Mouse (Mus musculus): ENCODE results near the gene Nanos3. TPM values are rescaled to one million over a fixed set of nuclear protein-coding genes. Genes with fewer than 3 reads are reported as not detected.
A peak's percentile ranks its signal among the peaks of the same experiment; 100 is the strongest.

Gene Nanos3
- polyA plus RNA-seq, 1 experiment from 2014 or later, result 5.6 TPM

DNA sequence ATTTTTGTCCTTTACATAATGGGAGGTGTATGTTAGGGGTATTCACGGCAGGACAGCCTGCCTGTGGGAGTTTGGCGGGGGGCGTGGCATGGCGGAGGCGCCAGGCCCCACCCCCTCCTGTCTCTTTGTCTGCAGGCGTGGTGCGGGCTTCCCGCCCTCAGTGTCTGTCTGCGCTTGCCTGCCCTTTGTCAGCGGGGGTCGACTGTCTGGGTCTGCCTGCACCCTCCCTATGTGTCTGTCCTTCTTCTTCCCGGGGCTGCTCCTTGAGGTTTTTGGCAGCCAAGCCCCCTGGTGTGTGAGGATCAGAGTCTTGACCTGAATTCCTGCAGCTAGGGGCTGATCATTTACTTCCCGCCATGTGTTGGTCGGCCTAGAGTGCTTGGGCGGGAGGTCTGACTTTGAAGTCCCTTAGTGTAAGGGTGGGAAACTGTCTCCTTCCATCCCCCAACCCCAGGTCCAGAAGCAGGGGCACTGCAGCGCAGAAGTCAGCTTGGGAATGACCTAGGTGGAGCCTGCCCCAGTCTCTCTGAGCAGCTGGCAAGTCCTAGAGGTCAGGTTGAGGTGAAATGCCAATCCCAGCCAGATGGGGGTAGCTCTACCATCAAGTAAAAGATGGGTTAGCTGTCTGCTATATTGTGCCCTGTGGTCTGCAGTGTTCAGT is 4.4 kb downstream of the Nanos3 start:
- peak; percentile 85 for ATAC-seq (ENCODE audit: low FRiP score)
- Histone ChIP-seq H3K27ac (ENCODE audit: low read depth, low read length) (peak overlapping the region; percentile 96), H3K4me2 (replicated peaks; ENCODE audit: low read depth, low read length) (peak overlapping the region; percentile 79), H3K4me3 (ENCODE audit: low read depth, low read length) (peak overlapping the region; percentile 18), H3K9ac (ENCODE audit: low read depth, low read length) (peak overlapping the region; percentile 79), H3K4me1 (replicated peaks; ENCODE audit: control insufficient read depth, insufficient read depth, low read length) (peaks cover 22% of the 10 kb centered on the region; the same call in 1 of the 2 replicates), H3K36me3 (ENCODE audit: control insufficient read depth, insufficient read depth, low read length) (no peaks in the 10 kb centered on the region; the same call in 1 of the 2 replicates), H3K27me3 (ENCODE audit: control insufficient read depth, insufficient read depth, low read length) (no peaks in the 10 kb centered on the region), H3K9me3 (ENCODE audit: control insufficient read depth, low read length) (no peaks in the 10 kb centered on the region)
- 0% methylated on average over 16 of the region's 16 CpGs for WGBS
- peak; percentile 86 for DNase-seq (ENCODE audit: low spot score)

DNA sequence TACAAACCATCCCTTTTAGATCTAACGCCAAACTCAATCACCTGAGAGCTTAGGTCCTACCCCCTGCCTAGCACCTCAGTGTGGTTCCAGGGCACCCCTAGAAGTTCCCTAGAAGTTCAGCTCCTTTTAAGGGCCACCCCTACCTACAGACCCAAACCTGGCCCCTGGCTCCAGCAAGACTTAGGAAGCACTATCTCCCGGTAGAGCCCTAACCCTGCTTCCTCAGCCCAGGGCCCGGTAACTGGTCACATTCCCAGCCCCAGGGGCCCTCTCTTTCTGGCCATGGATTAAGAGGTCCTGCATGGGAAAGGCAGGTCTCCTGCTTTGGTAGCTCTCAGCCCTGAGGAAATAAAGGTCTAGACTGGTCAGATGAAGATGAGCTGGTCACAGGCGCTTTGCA is 5.1 kb downstream of the Nanos3 start:
- Histone ChIP-seq H3K4me1 (replicated peaks; ENCODE audit: control insufficient read depth, insufficient read depth, low read length) (peaks cover 22% of the 10 kb centered on the region; the same call in 1 of the 2 replicates), H3K9ac (ENCODE audit: low read depth, low read length) (peak overlapping the region; percentile 79)
- no peak; the same call in 1 of the 2 replicates for ATAC-seq (ENCODE audit: low FRiP score)

DNA sequence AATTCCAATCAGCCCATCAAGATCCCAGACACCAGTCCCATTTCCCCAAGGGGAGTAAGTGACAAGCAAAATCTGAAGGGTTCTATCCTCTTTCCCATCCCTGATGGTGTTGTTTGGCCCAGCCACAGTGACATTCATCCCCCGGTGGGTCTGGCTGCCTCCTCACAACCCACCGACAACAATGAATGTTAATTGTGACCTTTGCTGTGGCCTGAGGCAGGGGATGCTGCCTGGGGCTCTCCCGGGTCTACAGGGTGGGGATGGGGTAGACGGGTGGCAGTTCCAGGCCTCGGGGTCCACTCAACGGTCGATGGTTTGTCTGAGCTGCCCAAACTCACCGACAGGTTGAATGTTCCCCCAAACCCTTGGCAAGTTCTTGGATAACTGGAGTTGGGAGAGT is 6.4 kb downstream of the Nanos3 start:
- ATAC-seq (ENCODE audit: low FRiP score), result no peak
- Histone ChIP-seq H3K36me3 (ENCODE audit: control insufficient read depth, insufficient read depth, low read length) (peaks cover 9% of the 10 kb centered on the region; the same call in 1 of the 2 replicates), H3K4me1 (replicated peaks; ENCODE audit: control insufficient read depth, insufficient read depth, low read length) (peaks cover 22% of the 10 kb centered on the region; the same call in 1 of the 2 replicates), H3K9ac (ENCODE audit: low read depth, low read length) (no peak overlapping the region), H3K27me3 (ENCODE audit: control insufficient read depth, insufficient read depth, low read length) (no peaks in the 10 kb centered on the region), H3K4me3 (ENCODE audit: low read depth, low read length) (no peak overlapping the region), H3K27ac (ENCODE audit: low read depth, low read length) (no peak overlapping the region), H3K4me2 (replicated peaks; ENCODE audit: low read depth, low read length) (no peak overlapping the region), H3K9me3 (ENCODE audit: control insufficient read depth, low read length) (no peaks in the 10 kb centered on the region)
- 68% methylated on average over 8 of the region's 8 CpGs for WGBS
- no peak for DNase-seq (ENCODE audit: low spot score)

More for the DNA sequence above, 5.1 kb downstream of the Nanos3 start:
- H3K27ac ChIP-seq (ENCODE audit: low read depth, low read length), result peak overlapping the region; percentile 96
- DNase-seq (ENCODE audit: low spot score), result no peak
- H3K4me2 ChIP-seq (replicated peaks; ENCODE audit: low read depth, low read length), result peak overlapping the region; percentile 79
- H3K36me3 ChIP-seq (ENCODE audit: control insufficient read depth, insufficient read depth, low read length), result peaks cover 3% of the 10 kb centered on the region; the same call in 1 of the 2 replicates
- no peaks in the 10 kb centered on the region for H3K27me3 ChIP-seq (ENCODE audit: control insufficient read depth, insufficient read depth, low read length)
- WGBS, result 11% methylated on average over 4 of the region's 4 CpGs
- no peaks in the 10 kb centered on the region for H3K9me3 ChIP-seq (ENCODE audit: control insufficient read depth, low read length)
- peak overlapping the region; percentile 18 for H3K4me3 ChIP-seq (ENCODE audit: low read depth, low read length)

DNA sequence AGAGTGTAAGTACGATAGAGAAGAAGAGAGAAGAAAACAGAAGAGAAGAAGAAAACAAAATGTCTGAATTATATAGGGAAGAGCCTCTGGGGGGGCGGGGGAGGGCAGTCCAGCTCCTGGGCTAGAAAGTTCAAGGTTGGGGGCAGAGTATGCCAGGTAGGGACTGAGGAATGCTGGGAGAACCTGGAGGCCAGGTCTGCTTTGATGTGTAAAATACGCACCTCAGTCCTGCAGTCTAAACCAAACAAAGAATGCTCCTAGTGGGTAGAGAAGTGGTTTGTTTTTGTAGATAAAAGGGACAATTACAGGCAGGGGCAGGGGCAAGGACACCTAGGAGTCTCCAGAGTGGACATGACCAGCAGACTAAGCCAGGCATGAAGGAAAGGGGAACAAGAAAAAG is 7.6 kb downstream of the Nanos3 start:
- Histone ChIP-seq H3K4me1 (replicated peaks; ENCODE audit: control insufficient read depth, insufficient read depth, low read length) (peaks cover 21% of the 10 kb centered on the region; the same call in 1 of the 2 replicates), H3K4me2 (replicated peaks; ENCODE audit: low read depth, low read length) (no peak overlapping the region), H3K36me3 (ENCODE audit: control insufficient read depth, insufficient read depth, low read length) (peaks cover 16% of the 10 kb centered on the region), H3K9ac (ENCODE audit: low read depth, low read length) (no peak overlapping the region), H3K9me3 (ENCODE audit: control insufficient read depth, low read length) (no peaks in the 10 kb centered on the region), H3K4me3 (ENCODE audit: low read depth, low read length) (no peak overlapping the region), H3K27me3 (ENCODE audit: control insufficient read depth, insufficient read depth, low read length) (no peaks in the 10 kb centered on the region), H3K27ac (ENCODE audit: low read depth, low read length) (no peak overlapping the region)
- ATAC-seq (ENCODE audit: low FRiP score) (no peak), DNase-seq (ENCODE audit: low spot score) (no peak)
- 81% methylated on average over 3 of the region's 3 CpGs for WGBS

DNA sequence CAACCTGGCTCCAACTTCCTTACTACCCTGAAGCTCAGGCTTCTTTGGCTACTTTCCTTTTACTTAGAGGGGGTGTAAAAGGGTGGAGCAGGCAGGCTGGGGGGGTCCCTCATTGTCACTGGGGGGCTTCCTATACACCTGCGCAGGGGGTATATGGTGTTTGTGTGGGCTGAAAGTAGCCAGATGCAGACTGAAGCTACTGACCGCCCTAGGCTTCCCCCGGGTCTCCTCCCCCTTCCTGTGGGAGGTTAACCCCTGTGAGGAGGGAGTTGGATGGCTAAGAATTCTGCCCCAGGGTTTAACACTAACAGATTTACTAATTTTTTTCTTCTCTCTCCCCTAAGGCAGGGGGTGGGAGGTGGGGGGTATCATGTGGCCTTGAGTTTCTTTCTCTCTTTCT is 8.5 kb downstream of the Nanos3 start:
- ATAC-seq (ENCODE audit: low FRiP score) (no peak), DNase-seq (ENCODE audit: low spot score) (no peak)
- Histone ChIP-seq H3K4me1 (replicated peaks; ENCODE audit: control insufficient read depth, insufficient read depth, low read length) (peaks cover 19% of the 10 kb centered on the region; the same call in 1 of the 2 replicates), H3K9me3 (ENCODE audit: control insufficient read depth, low read length) (no peaks in the 10 kb centered on the region), H3K9ac (ENCODE audit: low read depth, low read length) (no peak overlapping the region), H3K36me3 (ENCODE audit: control insufficient read depth, insufficient read depth, low read length) (peaks cover 16% of the 10 kb centered on the region), H3K4me3 (ENCODE audit: low read depth, low read length) (no peak overlapping the region), H3K27me3 (ENCODE audit: control insufficient read depth, insufficient read depth, low read length) (no peaks in the 10 kb centered on the region), H3K4me2 (replicated peaks; ENCODE audit: low read depth, low read length) (no peak overlapping the region), H3K27ac (ENCODE audit: low read depth, low read length) (no peak overlapping the region)
- 51% methylated on average over 3 of the region's 3 CpGs for WGBS

DNA sequence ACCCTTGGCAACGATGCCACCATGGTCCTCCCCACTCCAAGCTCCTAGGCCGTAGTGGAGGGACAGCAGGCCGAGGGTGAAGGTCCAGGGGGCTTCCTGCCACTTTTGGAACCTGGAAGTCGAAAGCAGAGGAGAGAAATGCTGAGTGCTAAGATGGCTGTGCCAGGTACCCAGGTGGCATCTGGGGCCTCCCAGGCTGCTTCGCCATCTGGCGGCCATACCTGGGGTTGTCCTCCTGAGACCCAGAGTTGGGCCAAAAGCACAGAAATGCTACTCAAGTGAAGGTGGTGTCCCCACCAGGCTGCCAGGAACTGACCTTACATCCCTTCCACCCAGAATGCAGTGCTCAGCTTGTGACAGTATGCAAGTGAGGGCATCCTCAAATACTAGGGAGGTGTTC is 11.2 kb downstream of the Nanos3 start:
- WGBS, result 83% methylated on average over 6 of the region's 6 CpGs
- H3K4me3 ChIP-seq (ENCODE audit: low read depth, low read length), result no peak overlapping the region
- no peaks in the 10 kb centered on the region for H3K4me1 ChIP-seq (replicated peaks; ENCODE audit: control insufficient read depth, insufficient read depth, low read length)
- DNase-seq (ENCODE audit: low spot score), result no peak
- no peaks in the 10 kb centered on the region for H3K9me3 ChIP-seq (ENCODE audit: control insufficient read depth, low read length)
- H3K27ac ChIP-seq (ENCODE audit: low read depth, low read length), result no peak overlapping the region
- H3K36me3 ChIP-seq (ENCODE audit: control insufficient read depth, insufficient read depth, low read length), result peaks cover 18% of the 10 kb centered on the region
- no peak overlapping the region for H3K4me2 ChIP-seq (replicated peaks; ENCODE audit: low read depth, low read length)
- H3K27me3 ChIP-seq (ENCODE audit: control insufficient read depth, insufficient read depth, low read length), result no peaks in the 10 kb centered on the region
- H3K9ac ChIP-seq (ENCODE audit: low read depth, low read length), result no peak overlapping the region
- no peak for ATAC-seq (ENCODE audit: low FRiP score)

DNA sequence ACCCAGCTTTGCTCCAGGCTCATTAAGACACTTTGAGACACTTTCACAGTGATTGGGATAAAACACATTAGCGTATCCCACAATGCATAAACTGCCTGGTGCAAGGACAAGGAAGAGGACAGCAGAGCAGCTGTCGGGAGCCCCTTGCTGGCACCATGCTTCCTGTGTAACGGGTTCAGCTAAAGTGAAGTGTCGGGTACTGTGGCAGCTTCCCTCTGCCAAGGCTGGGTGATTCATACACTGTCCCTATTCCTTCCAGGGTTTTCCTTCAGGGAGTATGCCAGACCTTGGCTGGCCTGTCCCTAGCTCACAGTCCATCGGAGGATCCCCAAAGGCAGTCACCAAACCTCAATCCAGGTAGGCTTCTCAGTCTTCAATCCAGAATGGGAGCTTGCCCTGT is 14.9 kb downstream of the Nanos3 start:
- Histone ChIP-seq H3K27me3 (ENCODE audit: control insufficient read depth, insufficient read depth, low read length) (no peaks in the 10 kb centered on the region), H3K9me3 (ENCODE audit: control insufficient read depth, low read length) (no peaks in the 10 kb centered on the region), H3K4me3 (ENCODE audit: low read depth, low read length) (no peak overlapping the region), H3K4me1 (replicated peaks; ENCODE audit: control insufficient read depth, insufficient read depth, low read length) (no peaks in the 10 kb centered on the region), H3K4me2 (replicated peaks; ENCODE audit: low read depth, low read length) (no peak overlapping the region), H3K9ac (ENCODE audit: low read depth, low read length) (no peak overlapping the region), H3K36me3 (ENCODE audit: control insufficient read depth, insufficient read depth, low read length) (peaks cover 17% of the 10 kb centered on the region), H3K27ac (ENCODE audit: low read depth, low read length) (no peak overlapping the region)
- ATAC-seq (ENCODE audit: low FRiP score) (no peak), DNase-seq (ENCODE audit: low spot score) (no peak)
- WGBS, result 93% methylated on average over 5 of the region's 5 CpGs

DNA sequence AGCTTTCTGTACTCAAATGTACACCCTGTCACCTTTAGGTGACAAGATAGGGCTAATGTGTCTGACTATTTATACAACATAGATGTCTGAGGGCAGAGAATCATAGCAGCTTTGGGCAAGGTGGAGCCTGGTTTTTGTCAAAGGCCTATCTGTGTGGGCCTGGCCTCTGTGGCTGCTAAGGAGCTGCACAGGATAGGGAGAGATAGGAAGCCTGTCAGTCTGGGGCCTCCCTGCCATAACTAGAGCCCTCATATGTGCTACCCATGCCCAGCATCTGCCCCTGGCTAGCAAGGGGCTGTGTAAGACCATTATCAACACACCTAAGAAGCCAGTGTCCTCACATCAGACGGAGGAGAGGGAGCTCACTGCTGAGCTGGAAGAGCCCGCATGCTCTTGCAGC is 17.3 kb downstream of the Nanos3 start:
- Histone ChIP-seq H3K4me1 (replicated peaks; ENCODE audit: control insufficient read depth, insufficient read depth, low read length) (no peaks in the 10 kb centered on the region), H3K9ac (ENCODE audit: low read depth, low read length) (no peak overlapping the region), H3K9me3 (ENCODE audit: control insufficient read depth, low read length) (no peaks in the 10 kb centered on the region), H3K27ac (ENCODE audit: low read depth, low read length) (no peak overlapping the region), H3K36me3 (ENCODE audit: control insufficient read depth, insufficient read depth, low read length) (peaks cover 5% of the 10 kb centered on the region; the same call in 1 of the 2 replicates), H3K27me3 (ENCODE audit: control insufficient read depth, insufficient read depth, low read length) (no peaks in the 10 kb centered on the region), H3K4me3 (ENCODE audit: low read depth, low read length) (no peak overlapping the region), H3K4me2 (replicated peaks; ENCODE audit: low read depth, low read length) (no peak overlapping the region)
- ATAC-seq (ENCODE audit: low FRiP score) (no peak), DNase-seq (ENCODE audit: low spot score) (no peak)
- 89% methylated on average over 2 of the region's 2 CpGs for WGBS

DNA sequence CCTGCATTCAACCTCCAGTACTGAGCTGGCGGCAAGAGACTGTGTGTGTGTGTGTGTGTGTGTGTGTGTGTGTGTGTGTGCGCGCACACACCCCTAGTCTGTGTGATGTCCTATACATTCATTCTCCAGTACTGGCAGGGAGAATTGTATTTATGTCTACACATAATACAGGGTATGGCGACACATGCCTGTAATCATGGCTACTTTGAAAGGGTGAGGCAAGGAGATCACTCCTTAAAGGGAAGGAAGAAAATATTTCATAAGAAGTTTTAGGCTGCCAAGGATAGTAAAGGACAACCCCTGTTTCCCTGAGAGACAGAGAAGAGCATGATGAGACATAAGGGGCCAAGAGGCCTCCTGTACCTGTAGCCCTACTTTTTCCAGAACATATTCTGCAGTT is 27.4 kb downstream of the Nanos3 start:
- 88% methylated on average over 4 of the region's 4 CpGs for WGBS
- H3K4me2 ChIP-seq (replicated peaks; ENCODE audit: low read depth, low read length), result no peak overlapping the region
- H3K36me3 ChIP-seq (ENCODE audit: control insufficient read depth, insufficient read depth, low read length), result no peaks in the 10 kb centered on the region
- no peaks in the 10 kb centered on the region for H3K4me1 ChIP-seq (replicated peaks; ENCODE audit: control insufficient read depth, insufficient read depth, low read length)
- H3K9me3 ChIP-seq (ENCODE audit: control insufficient read depth, low read length), result no peaks in the 10 kb centered on the region
- no peak overlapping the region for H3K4me3 ChIP-seq (ENCODE audit: low read depth, low read length)
- DNase-seq (ENCODE audit: low spot score), result no peak
- ATAC-seq (ENCODE audit: low FRiP score), result no peak
- H3K27me3 ChIP-seq (ENCODE audit: control insufficient read depth, insufficient read depth, low read length), result no peaks in the 10 kb centered on the region
- no peak overlapping the region for H3K9ac ChIP-seq (ENCODE audit: low read depth, low read length)
- no peak overlapping the region for H3K27ac ChIP-seq (ENCODE audit: low read depth, low read length)

All from hindbrain, embryonic 11.5 days (tissue).